Mouse (Mus musculus) small intestine, adult 2 months (tissue): ENCODE measurements around the gene Snupn. TPM values are rescaled to one million over a fixed set of nuclear protein-coding genes. Genes with fewer than 3 reads are reported as not detected.
A peak's percentile ranks its signal among the peaks of the same experiment; 100 is the strongest.

Experiments
- H3K27ac ChIP-seq: fragments of 200-500 bp; 2 replicates; pipeline ENCODE4 v1.5.1; 2012; ENCODE audit warnings: low read depth, low read length, control low read depth, inconsistent platforms; ENCODE audit not compliant: insufficient read depth
- H3K27me3 ChIP-seq: fragments of 200-500 bp; 2 replicates; pipeline ENCODE4 v1.6.1; 2012; ENCODE audit warnings: mild to moderate bottlenecking, moderate library complexity, low read length, inconsistent platforms; ENCODE audit not compliant: control insufficient read depth, insufficient read depth
- H3K36me3 ChIP-seq: fragments of 200-500 bp; 2 replicates; pipeline ENCODE4 v1.6.1; 2012; ENCODE audit warnings: mild to moderate bottlenecking, low read length, control low read depth, inconsistent platforms; ENCODE audit not compliant: control insufficient read depth, insufficient read depth
- H3K4me1 ChIP-seq: fragments of 200-500 bp; 2 replicates; pipeline ENCODE4 v1.6.1; 2012; ENCODE audit warnings: low read length, inconsistent platforms, mixed read lengths; ENCODE audit not compliant: control insufficient read depth, insufficient read depth, insufficient read length
- H3K4me3 ChIP-seq: fragments of 200-500 bp; 2 replicates; pipeline ENCODE4 v1.5.1; 2012; ENCODE audit warnings: low read depth, mild to moderate bottlenecking, control low read depth, inconsistent platforms, low read length, moderate library complexity
- CTCF ChIP-seq: fragments of 200-500 bp; IDR thresholded peaks from 2 replicates; pipeline ENCODE4 v1.5.1; 2012; ENCODE audit warnings: low read depth, mild to moderate bottlenecking, control low read depth, inconsistent platforms, low read length, moderate library complexity, mixed read lengths; ENCODE audit not compliant: insufficient replicate concordance, insufficient read length; ENCODE audit errors: extremely low read depth
- POLR2A ChIP-seq: fragments of 200-500 bp; IDR thresholded peaks from 2 replicates; pipeline ENCODE4 v1.6.1; 2012; ENCODE audit warnings: low read depth, mild to moderate bottlenecking, control low read depth, inconsistent platforms, low read length, moderate library complexity
- WGBS: fragments of 180-500 bp; shearing (Covaris S2); methylation state at CpG from one replicate; pipeline ENCODE4 v1.1.7; 2018; 5-methylcytosine and 5-hydroxymethylcytosine counted together
- polyA plus RNA-seq: library from polyadenylated mRNA; depleted of rRNA; stranded (reverse); fragments of >200 nt; gene quantifications from 2 replicates; pipeline ENCODE4 v1.2.3, GENCODE M21; 2012

The Snupn gene
- polyA plus RNA-seq, 1 experiment, result 2.0 TPM

GRCm38 (mm10) chr9:56925291-56926024, 25.2 kb upstream of the Snupn start:
- 85% methylated on average over 26 of the region's 26 CpGs for WGBS
- Histone ChIP-seq H3K36me3 (no peaks in the 10 kb centered on the region; the same call in 1 of the 2 replicates), H3K27me3 (no peaks in the 10 kb centered on the region), H3K4me3 (peak overlapping the region; percentile 45), H3K4me1 (peaks cover 11% of the 10 kb centered on the region), H3K27ac (0 out of 2 replicates have a peak overlapping the region, but pooled peaks have one; percentile 6)
- TF ChIP-seq POLR2A, result no peak
- no peak for TF ChIP-seq CTCF

GRCm38 (mm10) chr9:56926025-56926360, 24.7 kb upstream of the Snupn start:
- 91% methylated on average over 10 of the region's 10 CpGs for WGBS
- Histone ChIP-seq H3K36me3 (no peaks in the 10 kb centered on the region; the same call in 1 of the 2 replicates), H3K4me3 (peak overlapping the region; percentile 45), H3K27ac (no peak overlapping the region), H3K4me1 (peaks cover 11% of the 10 kb centered on the region), H3K27me3 (no peaks in the 10 kb centered on the region)
- TF ChIP-seq POLR2A, result no peak
- TF ChIP-seq CTCF, result no peak

GRCm38 (mm10) chr9:56926387-56926786, 24.3 kb upstream of the Snupn start:
- peak overlapping the region; percentile 19 for H3K4me3 ChIP-seq
- 84% methylated on average over 10 of the region's 10 CpGs for WGBS
- peaks cover 11% of the 10 kb centered on the region for H3K4me1 ChIP-seq
- H3K27ac ChIP-seq, result no peak overlapping the region
- TF ChIP-seq POLR2A (no peak), CTCF (no peak)
- H3K27me3 ChIP-seq, result no peaks in the 10 kb centered on the region
- H3K36me3 ChIP-seq, result no peaks in the 10 kb centered on the region

DNA sequence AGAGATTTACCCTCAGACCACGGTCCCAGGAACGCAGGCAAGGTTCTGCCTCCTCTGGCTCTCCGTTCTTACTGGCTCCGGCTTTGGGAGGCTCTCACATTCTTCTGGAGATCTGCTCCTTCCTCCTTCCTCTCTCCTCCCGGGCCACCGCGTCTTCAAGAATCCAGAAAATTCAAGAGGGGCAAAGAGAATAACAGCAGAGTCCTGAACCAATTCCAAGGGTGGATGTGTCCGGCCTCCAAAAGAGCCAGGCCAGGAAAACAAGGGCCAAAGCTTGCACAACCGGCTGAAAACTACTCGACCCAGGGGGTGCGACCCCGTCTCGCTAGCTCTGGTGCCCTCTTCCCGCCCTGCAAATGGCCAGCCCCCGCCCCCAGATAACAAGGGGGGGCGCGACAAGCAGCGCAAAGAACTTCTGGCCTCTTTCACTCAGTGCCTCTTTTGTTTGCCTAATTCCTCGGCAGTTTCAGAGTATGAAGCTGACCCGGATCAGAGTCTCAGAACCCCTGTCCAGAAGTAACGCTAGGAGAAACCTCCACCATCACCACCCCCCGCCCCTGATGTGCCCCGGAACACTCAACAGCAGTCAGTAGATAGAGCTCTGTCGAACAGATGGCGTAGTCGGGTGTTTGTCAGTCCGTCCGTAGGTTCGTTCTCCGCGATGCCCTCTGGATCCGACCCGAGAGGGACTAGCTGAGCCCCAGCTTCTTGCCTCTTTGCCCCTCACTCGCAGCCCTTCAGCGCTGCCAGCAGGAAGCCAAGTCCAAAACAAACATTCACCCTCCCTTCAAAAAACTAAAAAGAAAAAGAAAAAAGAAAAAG, 23.3 kb upstream of the Snupn start:
- TF ChIP-seq POLR2A, result no peak; the same call in 1 of the 2 replicates
- TF ChIP-seq CTCF, result 0 out of 2 replicates have a peak, but pooled peaks have one; percentile 16
- Histone ChIP-seq H3K27me3 (no peaks in the 10 kb centered on the region), H3K4me3 (peak overlapping the region; percentile 75), H3K36me3 (no peaks in the 10 kb centered on the region), H3K4me1 (peaks cover 11% of the 10 kb centered on the region), H3K27ac (peak overlapping the region; percentile 74)
- 7% methylated on average over 35 of the region's 35 CpGs for WGBS

- no peaks in the 10 kb centered on the region for H3K27me3 ChIP-seq
- peak within 1 kb of the TSS; percentile 75 for H3K4me3 ChIP-seq
- H3K4me1 ChIP-seq, result peaks cover 11% of the 10 kb centered on the region
- under 1% methylated on average over 50 of the region's 50 CpGs for WGBS
- no peaks in the 10 kb centered on the region for H3K36me3 ChIP-seq
- H3K27ac ChIP-seq, result peak within 1 kb of the TSS; percentile 74
- no peak; the same call in none of the 2 replicates for TF ChIP-seq POLR2A
- peak; percentile 52 for TF ChIP-seq CTCF
Observed at GRCm38 (mm10) chr9:56928041-56928811, 22.5 kb upstream of the Snupn start, which contains the start of gene Snx33. Gene Snx33 (minus strand): TSS chr9:56928371.

DNA sequence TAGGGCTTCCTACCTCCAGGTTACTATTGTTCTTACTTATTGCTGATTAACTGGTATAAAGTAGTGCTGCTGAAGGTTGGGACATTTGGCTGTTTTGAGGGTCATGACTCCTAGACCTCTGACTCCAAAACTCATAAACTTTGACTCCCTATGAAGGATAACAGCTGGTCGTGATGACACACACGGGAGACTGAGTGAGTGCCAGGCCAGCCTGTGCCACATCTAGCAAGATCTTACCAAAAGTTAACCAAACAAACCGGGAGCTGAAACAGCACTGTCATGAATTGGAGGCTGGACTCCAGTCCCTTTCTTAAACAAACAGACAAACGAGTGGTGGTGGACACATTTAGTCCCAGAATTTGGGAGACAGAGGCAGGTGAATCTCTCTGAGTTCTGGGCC, 21.2 kb upstream of the Snupn start:
- Histone ChIP-seq H3K27ac (no peak overlapping the region), H3K4me1 (peaks cover 7% of the 10 kb centered on the region; the same call in 1 of the 2 replicates), H3K36me3 (no peaks in the 10 kb centered on the region), H3K4me3 (no peak overlapping the region), H3K27me3 (no peaks in the 10 kb centered on the region)
- no peak for TF ChIP-seq CTCF
- no peak for TF ChIP-seq POLR2A
- 47% methylated on average over 4 of the region's 4 CpGs for WGBS
